Mouse (Mus musculus) midbrain, postnatal 0 days (tissue): Measurements from ENCODE around the gene Snrnp70. TPM values are rescaled to one million over a fixed set of nuclear protein-coding genes. Genes with fewer than 3 reads are reported as not detected.

Experiments used
- ATAC-seq: fragments of 200-750 bp; cut with Nextera tagmentation; 2 replicates; pipeline ENCODE4 v1.8.0; 2017; ENCODE audit warnings: moderate number of reproducible peaks, mild to moderate bottlenecking, moderate TSS enrichment, moderate library complexity; ENCODE audit not compliant: low FRiP score
- DNase-seq: peaks from one replicate; pipeline ENCODE4 v3.0.0-alpha.2; 2015; ENCODE audit warnings: low spot score
- H3K27ac ChIP-seq: fragments of 300-500 bp; sonication (generic); 2 replicates; pipeline ENCODE4 v1.5.1; 2014; ENCODE audit warnings: low read depth, mild to moderate bottlenecking, low read length, mixed read lengths
- H3K27me3 ChIP-seq: fragments of 300-500 bp; sonication (generic); 2 replicates; pipeline ENCODE4 v1.6.1; 2014; ENCODE audit warnings: low read length, control low read depth, mixed read lengths; ENCODE audit not compliant: insufficient read depth
- H3K36me3 ChIP-seq: fragments of 300-500 bp; sonication (generic); 2 replicates; pipeline ENCODE4 v1.6.1; 2014; ENCODE audit warnings: low read length, control low read depth, mixed read lengths; ENCODE audit not compliant: insufficient read depth
- H3K4me1 ChIP-seq: fragments of 300-500 bp; sonication (generic); 2 replicates; pipeline ENCODE4 v1.6.1; 2014; ENCODE audit warnings: mild to moderate bottlenecking, control low read depth, antibody characterized with exemption, low read length, mixed read lengths; ENCODE audit not compliant: insufficient read depth
- H3K4me2 ChIP-seq: fragments of 300-500 bp; sonication (generic); 2 replicates; pipeline ENCODE4 v1.6.1; 2014; ENCODE audit warnings: low read depth, mild to moderate bottlenecking, low read length, mixed read lengths; ENCODE audit not compliant: poor library complexity, severe bottlenecking
- H3K4me3 ChIP-seq: fragments of 300-500 bp; sonication (generic); 2 replicates; pipeline ENCODE4 v1.5.1; 2014; ENCODE audit warnings: low read depth, mild to moderate bottlenecking, low read length, moderate library complexity
- H3K9ac ChIP-seq: fragments of 300-500 bp; sonication (generic); replicated peaks from 2 replicates; pipeline ENCODE4 v1.6.1; 2014; ENCODE audit warnings: mild to moderate bottlenecking, low read length, moderate library complexity, mixed read lengths; ENCODE audit not compliant: poor library complexity, severe bottlenecking
- H3K9me3 ChIP-seq: fragments of 300-500 bp; sonication (generic); 2 replicates; pipeline ENCODE4 v1.6.1; 2016; ENCODE audit warnings: low read length, control low read depth
- CTCF ChIP-seq: IDR thresholded peaks from 2 replicates; pipeline ENCODE4 v1.5.1; 2016; ENCODE audit warnings: antibody characterized with exemption, mild to moderate bottlenecking
- WGBS: fragments of 180-500 bp; shearing (Covaris S2); extraction: QIAGEN DNeasy Blood & Tissue Kit; methylation state at CpG from one replicate; pipeline ENCODE4 v1.1.7; 2014; 5-methylcytosine and 5-hydroxymethylcytosine counted together
- polyA plus RNA-seq: library from polyadenylated mRNA; unstranded; fragments of >200 nt; fragmentation: Nextera tagmentation; extraction: Ambion mirVana; gene quantifications from 2 replicates; pipeline ENCODE4 v1.2.1, GENCODE M21; 2015
- total RNA-seq: library from RNA; depleted of rRNA; stranded (reverse); fragments of >200 nt; gene quantifications from 2 replicates; pipeline ENCODE4 v1.2.3, GENCODE M21; 2014

Gene Snrnp70
- total and polyA plus RNA-seq, 2 experiments from 2014 or later = 131 to 249 TPM

DNA sequence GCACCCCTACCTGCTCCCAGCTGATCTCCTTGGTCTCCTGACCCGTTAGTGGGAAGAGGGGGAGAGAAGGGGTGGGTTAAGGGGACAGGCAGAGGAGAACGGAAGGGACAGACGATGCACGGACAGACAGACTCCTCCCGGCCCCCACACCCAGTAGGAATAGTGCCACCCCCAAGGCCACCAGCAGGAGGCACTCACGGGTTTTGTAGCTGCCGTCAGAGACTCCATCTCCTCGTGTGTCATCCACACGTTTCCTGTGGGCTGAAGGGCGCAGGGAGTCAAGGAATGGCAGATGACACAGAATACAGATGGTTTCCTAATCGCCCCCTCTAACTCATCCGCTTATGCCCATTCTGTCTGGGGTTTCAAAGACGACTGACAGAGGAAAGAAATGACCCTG lies 52.0 kb downstream of the Snrnp70 start:
- DNase-seq = no peak
- TF ChIP-seq CTCF = peak; percentile 39
- 41% methylated on average over 13 of the region's 13 CpGs for WGBS

GRCm38 (mm10) chr7:45342081-45342480 lies 53.5 kb downstream of the Snrnp70 start:
- no peak overlapping the region for H3K4me2 ChIP-seq
- peaks cover 4% of the 10 kb centered on the region; the same call in 1 of the 2 replicates for H3K4me1 ChIP-seq
- TF ChIP-seq CTCF = no peak
- H3K27ac ChIP-seq = no peak overlapping the region
- peaks cover 30% of the 10 kb centered on the region for H3K36me3 ChIP-seq
- H3K27me3 ChIP-seq = no peaks in the 10 kb centered on the region
- ATAC-seq = no peak
- no peak for DNase-seq
- no peaks in the 10 kb centered on the region for H3K9me3 ChIP-seq
- WGBS = 91% methylated on average over 11 of the region's 11 CpGs
- no peak overlapping the region for H3K9ac ChIP-seq
- no peak overlapping the region for H3K4me3 ChIP-seq

More for the DNA sequence above, 52.0 kb downstream of the Snrnp70 start:
- H3K27ac ChIP-seq = no peak overlapping the region
- no peak overlapping the region for H3K4me2 ChIP-seq
- H3K9ac ChIP-seq = no peak overlapping the region
- H3K4me1 ChIP-seq = peaks cover 4% of the 10 kb centered on the region; the same call in 1 of the 2 replicates
- ATAC-seq = no peak
- no peaks in the 10 kb centered on the region for H3K9me3 ChIP-seq
- H3K36me3 ChIP-seq = peaks cover 43% of the 10 kb centered on the region
- no peaks in the 10 kb centered on the region for H3K27me3 ChIP-seq
- no peak overlapping the region for H3K4me3 ChIP-seq

DNA sequence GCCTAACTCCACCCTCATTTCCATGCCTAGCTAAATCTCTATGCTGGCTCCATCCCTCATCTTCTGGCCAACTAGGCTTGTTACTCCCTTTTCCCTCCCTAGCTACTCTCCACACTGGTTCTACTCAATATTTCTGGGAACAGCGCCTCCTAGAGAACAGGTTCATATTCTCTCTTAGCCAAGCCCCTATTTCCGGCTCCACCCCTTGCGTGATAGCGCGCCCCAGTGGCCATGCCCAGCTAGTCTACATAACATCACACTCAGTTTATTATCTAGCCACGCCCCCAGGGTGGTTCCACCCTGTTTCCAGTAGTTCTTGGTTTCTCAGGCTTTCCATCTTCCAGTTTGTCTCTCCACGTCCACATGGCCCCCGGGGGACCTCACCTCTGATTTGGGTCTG lies 54.2 kb downstream of the Snrnp70 start:
- ATAC-seq (peak; percentile 73), DNase-seq (peak; percentile 92)
- peaks cover 4% of the 10 kb centered on the region; the same call in 1 of the 2 replicates for H3K4me1 ChIP-seq
- WGBS = 12% methylated on average over 8 of the region's 8 CpGs
- H3K9me3 ChIP-seq = no peaks in the 10 kb centered on the region
- H3K27me3 ChIP-seq = no peaks in the 10 kb centered on the region
- H3K4me3 ChIP-seq = no peak overlapping the region
- no peak overlapping the region for H3K9ac ChIP-seq
- TF ChIP-seq CTCF = peak; percentile 84
- peaks cover 24% of the 10 kb centered on the region for H3K36me3 ChIP-seq
- H3K27ac ChIP-seq = no peak overlapping the region
- H3K4me2 ChIP-seq = 0 out of 2 replicates have a peak overlapping the region, but pooled peaks have one; percentile 54

DNA sequence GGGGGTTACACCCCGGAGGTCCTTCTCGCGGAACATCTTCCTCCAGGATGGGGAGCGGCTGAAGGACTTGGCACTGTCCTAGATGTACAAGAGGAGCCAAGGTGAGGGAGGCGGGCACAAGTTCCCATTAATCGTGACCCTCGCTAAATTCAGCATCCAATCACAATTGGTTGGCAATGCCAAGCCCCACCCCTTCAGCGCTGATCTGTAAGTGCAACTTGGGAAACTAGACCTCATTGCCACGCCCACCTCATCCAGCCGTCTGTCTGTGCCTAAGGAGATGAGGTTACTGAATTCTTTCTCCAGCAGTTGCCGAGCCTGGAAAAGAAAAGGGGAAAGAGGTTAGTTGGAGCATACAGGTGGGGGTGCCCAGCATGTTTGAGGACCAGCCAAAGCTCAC lies 54.9 kb downstream of the Snrnp70 start:
- DNase-seq = no peak
- Histone ChIP-seq H3K4me3 (no peak overlapping the region), H3K9ac (no peak overlapping the region), H3K36me3 (peaks cover 24% of the 10 kb centered on the region), H3K4me2 (peak overlapping the region; percentile 54; the same call in 1 of the 2 replicates), H3K27ac (no peak overlapping the region), H3K9me3 (no peaks in the 10 kb centered on the region), H3K27me3 (no peaks in the 10 kb centered on the region), H3K4me1 (peaks cover 4% of the 10 kb centered on the region; the same call in 1 of the 2 replicates)
- no peak for ATAC-seq
- 21% methylated on average over 11 of the region's 11 CpGs for WGBS
- TF ChIP-seq CTCF = no peak

GRCm38 (mm10) chr7:45340066-45340442 lies 55.5 kb downstream of the Snrnp70 start:
- 0 out of 2 replicates have a peak, but pooled peaks have one; percentile 0 for ATAC-seq
- WGBS = 15% methylated on average over 11 of the region's 11 CpGs

GRCm38 (mm10) chr7:45339410-45340065 lies 56.0 kb downstream of the Snrnp70 start:
- ATAC-seq = peak; percentile 42
- peak; percentile 78 for DNase-seq
- H3K4me1 ChIP-seq = peaks cover 4% of the 10 kb centered on the region; the same call in 1 of the 2 replicates
- H3K9ac ChIP-seq = no peak overlapping the region; the same call in 1 of the 2 replicates
- H3K27ac ChIP-seq = no peak overlapping the region
- H3K4me3 ChIP-seq = peak overlapping the region; percentile 32
- H3K36me3 ChIP-seq = peaks cover 17% of the 10 kb centered on the region; the same call in 1 of the 2 replicates
- H3K9me3 ChIP-seq = no peaks in the 10 kb centered on the region
- TF ChIP-seq CTCF = peak; percentile 47
- WGBS = 8% methylated on average over 34 of the region's 39 CpGs
- H3K27me3 ChIP-seq = no peaks in the 10 kb centered on the region
- H3K4me2 ChIP-seq = peak overlapping the region; percentile 54

More at GRCm38 (mm10) chr7:45340066-45340442, 55.5 kb downstream of the Snrnp70 start:
- 0 out of 2 replicates have a peak overlapping the region, but pooled peaks have one; percentile 8 for H3K9ac ChIP-seq
- no peaks in the 10 kb centered on the region for H3K27me3 ChIP-seq
- DNase-seq = no peak
- no peak overlapping the region for H3K27ac ChIP-seq
- H3K9me3 ChIP-seq = no peaks in the 10 kb centered on the region
- H3K36me3 ChIP-seq = peaks cover 20% of the 10 kb centered on the region
- peak overlapping the region; percentile 54 for H3K4me2 ChIP-seq
- TF ChIP-seq CTCF = no peak
- peaks cover 4% of the 10 kb centered on the region; the same call in 1 of the 2 replicates for H3K4me1 ChIP-seq
- peak overlapping the region; percentile 32; the same call in 1 of the 2 replicates for H3K4me3 ChIP-seq
